Mouse (Mus musculus) MEL-GATA-1-ER (cell line): ENCODE data around the gene Ubxn1.
"Not testable (repeated sequence)": the region's sequence is repeated elsewhere in the genome, so short reads cannot be mapped to it uniquely, and the experiment has no call there.

ENCODE experiments used
- DNase-seq: peaks from one replicate; pipeline ENCODE4 v3.0.0-alpha.2; 2012; ENCODE audit warnings: low read depth; ENCODE audit errors: extremely low read depth

The Ubxn1 gene

GRCm38 (mm10) chr19:8853117-8853516 is 18.2 kb upstream of the Ubxn1 start:
- DNase-seq: no peak

- peak; percentile 43 for DNase-seq
These were observed 13.6 kb upstream of the Ubxn1 start for GRCm38 (mm10) chr19:8857689-8858088.

- no peak for DNase-seq
These were observed 12.3 kb upstream of the Ubxn1 start for GRCm38 (mm10) chr19:8859018-8859417.

GRCm38 (mm10) chr19:8864265-8864664 is 7.0 kb upstream of the Ubxn1 start:
- DNase-seq: no peak

GRCm38 (mm10) chr19:8870381-8870780 is 915 bp upstream of the Ubxn1 start:
- DNase-seq: not testable (repeated sequence)

GRCm38 (mm10) chr19:8870838-8871237 is 458 bp upstream of the Ubxn1 start:
- no peak for DNase-seq

GRCm38 (mm10) chr19:8872266-8872840 is 1.1 kb downstream of the Ubxn1 start:
- no peak for DNase-seq

- DNase-seq: no peak
These were observed 3.7 kb downstream of the Ubxn1 start for GRCm38 (mm10) chr19:8875031-8875430.

GRCm38 (mm10) chr19:8880311-8881033 is 9.2 kb downstream of the Ubxn1 start, which contains the start of gene Uqcc3:
Uqcc3 (minus strand) TSS chr19:8880923.
- peak; percentile 81 for DNase-seq

GRCm38 (mm10) chr19:8881034-8881392 is 9.7 kb downstream of the Ubxn1 start:
- DNase-seq: no peak

GRCm38 (mm10) chr19:8883616-8884015 is 12.3 kb downstream of the Ubxn1 start, which contains the start of the genes Lbhd1 and Gm49403:
Lbhd1 (plus strand) TSS chr19:8883732.
Gm49403 (plus strand) TSS chr19:8883930.
- DNase-seq: no peak

GRCm38 (mm10) chr19:8886916-8887584 is 15.8 kb downstream of the Ubxn1 start:
- no peak for DNase-seq

- no peak for DNase-seq
These were observed 16.5 kb downstream of the Ubxn1 start for GRCm38 (mm10) chr19:8887585-8888463.

- DNase-seq: peak; percentile 92
These were observed 17.5 kb downstream of the Ubxn1 start, which contains the start of the genes 1810009A15Rik and Gm49416 for GRCm38 (mm10) chr19:8888511-8889385. 1810009A15Rik (plus strand) TSS chr19:8888853. Gm49416 (plus strand) TSS chr19:8888926.

- peak; percentile 85 for DNase-seq
These were observed 21.8 kb downstream of the Ubxn1 start, which contains the start of gene Ints5 for GRCm38 (mm10) chr19:8892829-8893766. Ints5 (plus strand) TSS chr19:8893005.

- no peak for DNase-seq
These were observed 24.2 kb downstream of the Ubxn1 start for GRCm38 (mm10) chr19:8895397-8895960.

- DNase-seq: not testable (repeated sequence)
These were observed 24.9 kb downstream of the Ubxn1 start for GRCm38 (mm10) chr19:8896231-8896630.

- DNase-seq: not testable (repeated sequence)
These were observed 26.0 kb downstream of the Ubxn1 start for GRCm38 (mm10) chr19:8897211-8897864.
